Mouse (Mus musculus): ENCODE results near the gene Camk2b. TPM values are rescaled to one million over a fixed set of nuclear protein-coding genes. Genes with fewer than 3 reads are reported as not detected.
A peak's percentile ranks its signal among the peaks of the same experiment; 100 is the strongest.
"Not testable (repeated sequence)": the region's sequence is repeated elsewhere in the genome, so short reads cannot be mapped to it uniquely, and the experiment has no call there.

Camk2b gene
- total RNA-seq, 1 experiment from 2014 or later: 8.3 TPM

GRCm38 (mm10) chr11:5965865-5966264 lies 100.3 kb downstream of the Camk2b start:
- no peak for ATAC-seq (replicated peaks; ENCODE audit: insufficient number of reproducible peaks, low FRiP score, low TSS enrichment, poor library complexity, severe bottlenecking)

- ATAC-seq (replicated peaks; ENCODE audit: insufficient number of reproducible peaks, low FRiP score, low TSS enrichment, poor library complexity, severe bottlenecking): no peak
Observed at GRCm38 (mm10) chr11:5960051-5960450, 106.1 kb downstream of the Camk2b start.

- peak; percentile 83 for ATAC-seq (replicated peaks; ENCODE audit: insufficient number of reproducible peaks, low FRiP score, low TSS enrichment, poor library complexity, severe bottlenecking)
Observed at GRCm38 (mm10) chr11:5955546-5956276, 110.5 kb downstream of the Camk2b start, which contains the start of gene Ykt6. Gene Ykt6 (plus strand): TSS chr11:5955693.

- ATAC-seq (replicated peaks; ENCODE audit: insufficient number of reproducible peaks, low FRiP score, low TSS enrichment, poor library complexity, severe bottlenecking): peak; percentile 70
Observed at GRCm38 (mm10) chr11:5954965-5955504, 111.1 kb downstream of the Camk2b start.

GRCm38 (mm10) chr11:5954435-5954834 lies 111.7 kb downstream of the Camk2b start:
- no peak for ATAC-seq (replicated peaks; ENCODE audit: insufficient number of reproducible peaks, low FRiP score, low TSS enrichment, poor library complexity, severe bottlenecking)

GRCm38 (mm10) chr11:5953130-5953765 lies 112.9 kb downstream of the Camk2b start:
- ATAC-seq (replicated peaks; ENCODE audit: insufficient number of reproducible peaks, low FRiP score, low TSS enrichment, poor library complexity, severe bottlenecking): no peak

- ATAC-seq (replicated peaks; ENCODE audit: insufficient number of reproducible peaks, low FRiP score, low TSS enrichment, poor library complexity, severe bottlenecking): no peak
Observed at GRCm38 (mm10) chr11:5952501-5952900, 113.7 kb downstream of the Camk2b start.

GRCm38 (mm10) chr11:5949586-5950352 lies 116.4 kb downstream of the Camk2b start, which contains the start of gene Gck:
Gene Gck (minus strand): TSS chr11:5950081.
- ATAC-seq (replicated peaks; ENCODE audit: insufficient number of reproducible peaks, low FRiP score, low TSS enrichment, poor library complexity, severe bottlenecking): peak; percentile 83

- ATAC-seq (replicated peaks; ENCODE audit: insufficient number of reproducible peaks, low FRiP score, low TSS enrichment, poor library complexity, severe bottlenecking): no peak
Observed at GRCm38 (mm10) chr11:5948546-5949250, 117.5 kb downstream of the Camk2b start.

GRCm38 (mm10) chr11:5947796-5948195 lies 118.4 kb downstream of the Camk2b start:
- no peak for ATAC-seq (replicated peaks; ENCODE audit: insufficient number of reproducible peaks, low FRiP score, low TSS enrichment, poor library complexity, severe bottlenecking)

- no peak for ATAC-seq (replicated peaks; ENCODE audit: insufficient number of reproducible peaks, low FRiP score, low TSS enrichment, poor library complexity, severe bottlenecking)
Observed at GRCm38 (mm10) chr11:5945096-5945495, 121.1 kb downstream of the Camk2b start.

- no peak for ATAC-seq (replicated peaks; ENCODE audit: insufficient number of reproducible peaks, low FRiP score, low TSS enrichment, poor library complexity, severe bottlenecking)
Observed at GRCm38 (mm10) chr11:5942966-5943365, 123.2 kb downstream of the Camk2b start.

GRCm38 (mm10) chr11:5934531-5934930 lies 131.6 kb downstream of the Camk2b start:
- ATAC-seq (replicated peaks; ENCODE audit: insufficient number of reproducible peaks, low FRiP score, low TSS enrichment, poor library complexity, severe bottlenecking): not testable (repeated sequence)

- ATAC-seq (replicated peaks; ENCODE audit: insufficient number of reproducible peaks, low FRiP score, low TSS enrichment, poor library complexity, severe bottlenecking): not testable (repeated sequence)
Observed at GRCm38 (mm10) chr11:5931947-5932346, 134.2 kb downstream of the Camk2b start.

GRCm38 (mm10) chr11:5930578-5930977 lies 135.6 kb downstream of the Camk2b start:
- ATAC-seq (replicated peaks; ENCODE audit: insufficient number of reproducible peaks, low FRiP score, low TSS enrichment, poor library complexity, severe bottlenecking): no peak

GRCm38 (mm10) chr11:5926696-5927220 lies 139.4 kb downstream of the Camk2b start:
- ATAC-seq (replicated peaks; ENCODE audit: insufficient number of reproducible peaks, low FRiP score, low TSS enrichment, poor library complexity, severe bottlenecking): no peak

- ATAC-seq (replicated peaks; ENCODE audit: insufficient number of reproducible peaks, low FRiP score, low TSS enrichment, poor library complexity, severe bottlenecking): no peak
Observed at GRCm38 (mm10) chr11:5924699-5925098, 141.5 kb downstream of the Camk2b start.

GRCm38 (mm10) chr11:5920323-5920960 lies 145.7 kb downstream of the Camk2b start:
- no peak for ATAC-seq (replicated peaks; ENCODE audit: insufficient number of reproducible peaks, low FRiP score, low TSS enrichment, poor library complexity, severe bottlenecking)

Measured in monocyte, adult 5-6 weeks (primary cell).